Mouse (Mus musculus) liver, adult 2 months (tissue): ENCODE measurements at regions not wholly inside any gene's neighbourhood (a gene's known extent, or its start where the extent isn't known, plus 50 kb on each side); places are given as distances from the start of the nearest gene placed in this dataset.

Source experiments
- CTCF ChIP-seq: fragments of 200-500 bp; IDR thresholded peaks from 2 replicates; pipeline ENCODE4 v1.5.1; 2011; ENCODE audit warnings: low read depth, low read length, control low read depth
- POLR2A ChIP-seq: fragments of 200-500 bp; IDR thresholded peaks from 2 replicates; pipeline ENCODE4 v1.6.1; 2011; ENCODE audit warnings: low read length, control low read depth; ENCODE audit not compliant: insufficient read depth; ENCODE audit errors: extremely low read depth

GRCm38 (mm10) chr3:115462623-115463022 lies 252.2 kb downstream of the S1pr1 start:
- TF ChIP-seq CTCF (no peak), POLR2A (no peak)
